Mouse (Mus musculus): ENCODE results near the gene Gm37240. TPM values are rescaled to one million over a fixed set of nuclear protein-coding genes. Genes with fewer than 3 reads are reported as not detected.
A peak's percentile ranks its signal among the peaks of the same experiment; 100 is the strongest.

The Gm37240 gene
- polyA plus RNA-seq, 1 experiment from 2014 or later, result 3.3 TPM

GRCm38 (mm10) chr3:84696428-84696917 lies 1190.8 kb downstream of the Gm37240 start:
- Histone ChIP-seq H3K27me3 (replicated peaks; ENCODE audit: control insufficient read depth, insufficient read depth, low read length) (no peaks in the 10 kb centered on the region), H3K9me3 (ENCODE audit: control insufficient read depth) (no peaks in the 10 kb centered on the region), H3K9ac (ENCODE audit: low read depth, low read length) (no peak overlapping the region), H3K4me2 (replicated peaks; ENCODE audit: low read depth) (no peak overlapping the region; the same call in 1 of the 2 replicates), H3K27ac (ENCODE audit: low read depth, low read length) (no peak overlapping the region), H3K36me3 (ENCODE audit: control insufficient read depth, insufficient read depth) (no peaks in the 10 kb centered on the region), H3K4me3 (ENCODE audit: low read depth, low read length) (no peak overlapping the region), H3K4me1 (replicated peaks; ENCODE audit: control insufficient read depth, insufficient read depth, low read length) (no peaks in the 10 kb centered on the region)
- ATAC-seq, result no peak
- 43% methylated on average over 18 of the region's 18 CpGs for WGBS
- no peak for TF ChIP-seq CTCF (IDR thresholded peaks at IDR 0.05; ENCODE audit: low read depth)

- no peaks in the 10 kb centered on the region for H3K27me3 ChIP-seq (replicated peaks; ENCODE audit: control insufficient read depth, insufficient read depth, low read length)
- no peaks in the 10 kb centered on the region for H3K9me3 ChIP-seq (ENCODE audit: control insufficient read depth)
- H3K27ac ChIP-seq (ENCODE audit: low read depth, low read length), result no peak overlapping the region
- no peak overlapping the region; the same call in 1 of the 2 replicates for H3K4me2 ChIP-seq (replicated peaks; ENCODE audit: low read depth)
- H3K4me3 ChIP-seq (ENCODE audit: low read depth, low read length), result no peak overlapping the region
- no peak for TF ChIP-seq CTCF (IDR thresholded peaks at IDR 0.05; ENCODE audit: low read depth)
- no peaks in the 10 kb centered on the region for H3K36me3 ChIP-seq (ENCODE audit: control insufficient read depth, insufficient read depth)
- H3K4me1 ChIP-seq (replicated peaks; ENCODE audit: control insufficient read depth, insufficient read depth, low read length), result no peaks in the 10 kb centered on the region
- no peak for ATAC-seq
- no peak overlapping the region for H3K9ac ChIP-seq (ENCODE audit: low read depth, low read length)
- 60% methylated on average over 9 of the region's 9 CpGs for WGBS
Observed at GRCm38 (mm10) chr3:84695867-84696361, 1191.4 kb downstream of the Gm37240 start.

GRCm38 (mm10) chr3:84695418-84695817 lies 1191.9 kb downstream of the Gm37240 start:
- ATAC-seq, result no peak
- no peak overlapping the region for H3K4me2 ChIP-seq (replicated peaks; ENCODE audit: low read depth)
- H3K9ac ChIP-seq (ENCODE audit: low read depth, low read length), result no peak overlapping the region
- no peaks in the 10 kb centered on the region for H3K27me3 ChIP-seq (replicated peaks; ENCODE audit: control insufficient read depth, insufficient read depth, low read length)
- H3K27ac ChIP-seq (ENCODE audit: low read depth, low read length), result no peak overlapping the region
- TF ChIP-seq CTCF (IDR thresholded peaks at IDR 0.05; ENCODE audit: low read depth), result no peak
- H3K4me3 ChIP-seq (ENCODE audit: low read depth, low read length), result no peak overlapping the region
- no peaks in the 10 kb centered on the region for H3K4me1 ChIP-seq (replicated peaks; ENCODE audit: control insufficient read depth, insufficient read depth, low read length)
- H3K36me3 ChIP-seq (ENCODE audit: control insufficient read depth, insufficient read depth), result no peaks in the 10 kb centered on the region
- 46% methylated on average over 9 of the region's 9 CpGs for WGBS
- no peaks in the 10 kb centered on the region for H3K9me3 ChIP-seq (ENCODE audit: control insufficient read depth)

GRCm38 (mm10) chr3:84693886-84694285 lies 1193.4 kb downstream of the Gm37240 start:
- no peaks in the 10 kb centered on the region for H3K27me3 ChIP-seq (replicated peaks; ENCODE audit: control insufficient read depth, insufficient read depth, low read length)
- no peak for TF ChIP-seq CTCF (IDR thresholded peaks at IDR 0.05; ENCODE audit: low read depth)
- H3K9ac ChIP-seq (ENCODE audit: low read depth, low read length), result no peak overlapping the region
- WGBS, result 67% methylated on average over 10 of the region's 10 CpGs
- H3K4me1 ChIP-seq (replicated peaks; ENCODE audit: control insufficient read depth, insufficient read depth, low read length), result no peaks in the 10 kb centered on the region
- ATAC-seq, result no peak
- no peaks in the 10 kb centered on the region for H3K36me3 ChIP-seq (ENCODE audit: control insufficient read depth, insufficient read depth)
- no peaks in the 10 kb centered on the region for H3K9me3 ChIP-seq (ENCODE audit: control insufficient read depth)
- H3K27ac ChIP-seq (ENCODE audit: low read depth, low read length), result no peak overlapping the region
- H3K4me3 ChIP-seq (ENCODE audit: low read depth, low read length), result no peak overlapping the region
- H3K4me2 ChIP-seq (replicated peaks; ENCODE audit: low read depth), result no peak overlapping the region

- no peak overlapping the region for H3K4me2 ChIP-seq (replicated peaks; ENCODE audit: low read depth)
- ATAC-seq, result no peak
- H3K9me3 ChIP-seq (ENCODE audit: control insufficient read depth), result no peaks in the 10 kb centered on the region
- no peaks in the 10 kb centered on the region for H3K27me3 ChIP-seq (replicated peaks; ENCODE audit: control insufficient read depth, insufficient read depth, low read length)
- TF ChIP-seq CTCF (IDR thresholded peaks at IDR 0.05; ENCODE audit: low read depth), result peak; percentile 84
- H3K4me3 ChIP-seq (ENCODE audit: low read depth, low read length), result no peak overlapping the region
- 43% methylated on average over 4 of the region's 4 CpGs for WGBS
- no peak overlapping the region for H3K9ac ChIP-seq (ENCODE audit: low read depth, low read length)
- H3K4me1 ChIP-seq (replicated peaks; ENCODE audit: control insufficient read depth, insufficient read depth, low read length), result no peaks in the 10 kb centered on the region
- no peaks in the 10 kb centered on the region for H3K36me3 ChIP-seq (ENCODE audit: control insufficient read depth, insufficient read depth)
- H3K27ac ChIP-seq (ENCODE audit: low read depth, low read length), result no peak overlapping the region
Observed at GRCm38 (mm10) chr3:84692647-84693199, 1194.6 kb downstream of the Gm37240 start.

GRCm38 (mm10) chr3:84690091-84690771 lies 1197.1 kb downstream of the Gm37240 start:
- Histone ChIP-seq H3K4me3 (ENCODE audit: low read depth, low read length) (no peak overlapping the region), H3K9me3 (ENCODE audit: control insufficient read depth) (no peaks in the 10 kb centered on the region), H3K27me3 (replicated peaks; ENCODE audit: control insufficient read depth, insufficient read depth, low read length) (no peaks in the 10 kb centered on the region), H3K4me1 (replicated peaks; ENCODE audit: control insufficient read depth, insufficient read depth, low read length) (no peaks in the 10 kb centered on the region), H3K4me2 (replicated peaks; ENCODE audit: low read depth) (no peak overlapping the region), H3K27ac (ENCODE audit: low read depth, low read length) (no peak overlapping the region), H3K36me3 (ENCODE audit: control insufficient read depth, insufficient read depth) (no peaks in the 10 kb centered on the region), H3K9ac (ENCODE audit: low read depth, low read length) (no peak overlapping the region)
- no peak for TF ChIP-seq CTCF (IDR thresholded peaks at IDR 0.05; ENCODE audit: low read depth)
- no peak for ATAC-seq
- WGBS, result 79% methylated on average over 7 of the region's 7 CpGs

All from intestine, postnatal 0 days (tissue).